Mouse (Mus musculus) C2C12 (cell line): ENCODE results near the gene Tfb1m. TPM values are rescaled to one million over a fixed set of nuclear protein-coding genes. Genes with fewer than 3 reads are reported as not detected.

Source experiments
- H3K27me3 ChIP-seq: one replicate; pipeline ENCODE4 v1.6.1; 2011; ENCODE audit not compliant: control insufficient read depth, insufficient read depth, insufficient read length
- H3K36me3 ChIP-seq: one replicate; pipeline ENCODE4 v1.6.1; 2011; ENCODE audit not compliant: control insufficient read depth, insufficient read depth
- H3K4me3 ChIP-seq: one replicate; pipeline ENCODE4 v1.5.1; 2011; ENCODE audit warnings: mild to moderate bottlenecking, control low read depth; ENCODE audit not compliant: poor library complexity, insufficient read depth, severe bottlenecking
- H3K79me2 ChIP-seq: one replicate; pipeline ENCODE4 v1.6.1; 2011; ENCODE audit not compliant: control insufficient read depth, insufficient read depth
- H3K79me3 ChIP-seq: one replicate; pipeline ENCODE4 v1.6.1; 2011; ENCODE audit warnings: low read depth, control low read depth
- H3ac ChIP-seq: one replicate; pipeline ENCODE3; 2011; ENCODE audit warnings: low read depth; ENCODE audit not compliant: control insufficient read depth, insufficient read length
- CEBPB ChIP-seq: IDR thresholded peaks from one replicate; pipeline ENCODE4 v1.6.1; 2011; ENCODE audit warnings: low read depth, mild to moderate bottlenecking, control low read depth, moderate library complexity
- CTCF ChIP-seq: IDR thresholded peaks from one replicate; pipeline ENCODE4 v1.5.1; 2011; ENCODE audit not compliant: control insufficient read depth, insufficient read depth, insufficient read length
- FOSL1 ChIP-seq: IDR thresholded peaks from one replicate; pipeline ENCODE4 v1.8.0; 2011; ENCODE audit warnings: mild to moderate bottlenecking, low read length; ENCODE audit not compliant: poor library complexity, insufficient read depth, severe bottlenecking
- MAX ChIP-seq: IDR thresholded peaks from one replicate; pipeline ENCODE4 v1.6.1; 2011; ENCODE audit warnings: mild to moderate bottlenecking, control low read depth
- MYOD1 ChIP-seq: IDR thresholded peaks from one replicate; pipeline ENCODE4 v1.6.1; 2011; ENCODE audit warnings: low read depth; ENCODE audit not compliant: control insufficient read depth, insufficient read length
- MYOG ChIP-seq: IDR thresholded peaks from one replicate; pipeline ENCODE4 v1.6.1; 2011; ENCODE audit not compliant: control insufficient read depth, insufficient read length; ENCODE audit errors: extremely low read depth
- USF1 ChIP-seq: IDR thresholded peaks from one replicate; pipeline ENCODE4 v1.6.1; 2011; ENCODE audit warnings: low read depth, mild to moderate bottlenecking, control low read depth, moderate library complexity
- polyA plus RNA-seq: library from polyadenylated mRNA; unstranded; fragments of >200 nt; fragmentation: generic; extraction: Trizol; gene quantifications from one replicate; pipeline ENCODE4 v1.2.1, GENCODE M21; 2012; ENCODE audit warnings: missing spikeins

The Tfb1m gene
- polyA plus RNA-seq, 1 experiment = 4.3 TPM

- Histone ChIP-seq H3K79me3 (no peaks in the 10 kb centered on the region), H3K27me3 (no peaks in the 10 kb centered on the region), H3ac (no peak overlapping the region), H3K36me3 (peaks cover 57% of the 10 kb centered on the region), H3K79me2 (no peaks in the 10 kb centered on the region), H3K4me3 (no peak overlapping the region)
- TF ChIP-seq MYOG (no peak), CTCF (no peak), FOSL1 (no peak), MAX (no peak), MYOD1 (no peak)
Observed at GRCm38 (mm10) chr17:3498580-3498979, 59.0 kb downstream of the Tfb1m start.

GRCm38 (mm10) chr17:3498086-3498485 lies 59.5 kb downstream of the Tfb1m start:
- TF ChIP-seq MAX = no peak
- peak; percentile 11 for TF ChIP-seq CTCF
- TF ChIP-seq USF1 = no peak
- Histone ChIP-seq H3K79me2 (no peaks in the 10 kb centered on the region), H3ac (no peak overlapping the region), H3K36me3 (peaks cover 55% of the 10 kb centered on the region), H3K79me3 (no peaks in the 10 kb centered on the region), H3K27me3 (no peaks in the 10 kb centered on the region), H3K4me3 (no peak overlapping the region)

GRCm38 (mm10) chr17:3496080-3496479 lies 61.5 kb downstream of the Tfb1m start:
- H3K36me3 ChIP-seq = peaks cover 56% of the 10 kb centered on the region
- H3K79me2 ChIP-seq = no peaks in the 10 kb centered on the region
- H3K4me3 ChIP-seq = no peak overlapping the region
- TF ChIP-seq CTCF (no peak), MAX (no peak), FOSL1 (no peak), USF1 (no peak), MYOG (no peak), MYOD1 (no peak), CEBPB (no peak)
- H3ac ChIP-seq = no peak overlapping the region
- no peaks in the 10 kb centered on the region for H3K27me3 ChIP-seq
- H3K79me3 ChIP-seq = no peaks in the 10 kb centered on the region

GRCm38 (mm10) chr17:3495576-3495975 lies 62.0 kb downstream of the Tfb1m start:
- Histone ChIP-seq H3ac (no peak overlapping the region), H3K4me3 (no peak overlapping the region), H3K79me3 (no peaks in the 10 kb centered on the region), H3K27me3 (no peaks in the 10 kb centered on the region), H3K36me3 (peaks cover 55% of the 10 kb centered on the region), H3K79me2 (no peaks in the 10 kb centered on the region)
- TF ChIP-seq MAX (no peak), MYOG (no peak), MYOD1 (no peak), CTCF (no peak), USF1 (no peak), CEBPB (no peak), FOSL1 (no peak)

- Histone ChIP-seq H3K4me3 (no peak overlapping the region), H3K79me2 (no peaks in the 10 kb centered on the region), H3K79me3 (no peaks in the 10 kb centered on the region), H3K36me3 (peaks cover 63% of the 10 kb centered on the region), H3ac (no peak overlapping the region), H3K27me3 (no peaks in the 10 kb centered on the region)
- TF ChIP-seq CEBPB = no peak
Observed at GRCm38 (mm10) chr17:3491667-3492066, 65.9 kb downstream of the Tfb1m start.

- Histone ChIP-seq H3K79me3 (no peaks in the 10 kb centered on the region), H3ac (no peak overlapping the region), H3K36me3 (peaks cover 69% of the 10 kb centered on the region), H3K27me3 (no peaks in the 10 kb centered on the region), H3K4me3 (no peak overlapping the region), H3K79me2 (no peaks in the 10 kb centered on the region)
- TF ChIP-seq MAX = no peak
- TF ChIP-seq CTCF = no peak
- no peak for TF ChIP-seq CEBPB
- TF ChIP-seq MYOG = no peak
- no peak for TF ChIP-seq MYOD1
- TF ChIP-seq FOSL1 = no peak
- TF ChIP-seq USF1 = no peak
Observed at GRCm38 (mm10) chr17:3491065-3491464, 66.5 kb downstream of the Tfb1m start.
